Mouse (Mus musculus) MEL (cell line): ENCODE measurements around the gene 4931409K22Rik. TPM values are rescaled to one million over a fixed set of nuclear protein-coding genes. Genes with fewer than 3 reads are reported as not detected.

Experiments
- DNase-seq: peaks from one replicate; pipeline ENCODE4 v3.0.0; 2011; ENCODE audit warnings: low read depth, low spot score
- H3K27ac ChIP-seq: 2 replicates; pipeline ENCODE4 v1.5.1; 2012; ENCODE audit warnings: low read depth, mild to moderate bottlenecking, control low read depth, low read length, moderate library complexity; ENCODE audit not compliant: control insufficient read depth
- H3K27me3 ChIP-seq, 2 experiments: fragments of 150-350 bp in 1 of 2; sonication (generic) in 1 of 2; 2 replicates each; pipeline ENCODE4 v1.6.1; 2012; ENCODE audit warnings: low read length in 2 of 2, mild to moderate bottlenecking in 2 of 2, improper control_type of control experiment in 1 of 2, moderate library complexity in 1 of 2; ENCODE audit not compliant: insufficient read depth in 2 of 2, control insufficient read depth in 1 of 2
- H3K36me3 ChIP-seq, 2 experiments: 2 replicates each; pipeline ENCODE4 v1.6.1; 2012 to 2014; ENCODE audit warnings: low read length in 2 of 2, improper control_type of control experiment in 1 of 2, inconsistent platforms in 1 of 2, mild to moderate bottlenecking in 1 of 2; ENCODE audit not compliant: insufficient read depth in 2 of 2, control insufficient read depth in 1 of 2
- H3K4me1 ChIP-seq, 2 experiments: fragments of 150-350 bp in 1 of 2; sonication (generic) in 1 of 2; 2 replicates each; pipeline ENCODE4 v1.6.1; 2012; ENCODE audit warnings: low read length in 2 of 2, improper control_type of control experiment in 1 of 2, mild to moderate bottlenecking in 1 of 2; ENCODE audit not compliant: insufficient read depth in 2 of 2, control insufficient read depth in 1 of 2
- H3K4me3 ChIP-seq, 2 experiments: fragments of 150-350 bp in 1 of 2; sonication (generic) in 1 of 2; 2 replicates each; pipeline ENCODE4 v1.5.1; 2012; ENCODE audit warnings: low read depth in 2 of 2, low read length in 2 of 2, mild to moderate bottlenecking in 2 of 2, moderate library complexity in 2 of 2, control low read depth in 1 of 2, improper control_type of control experiment in 1 of 2; ENCODE audit not compliant: control insufficient read depth in 1 of 2, insufficient read depth in 1 of 2
- H3K79me2 ChIP-seq: 2 replicates; pipeline ENCODE4 v1.6.1; 2012; ENCODE audit warnings: mild to moderate bottlenecking, low read length, moderate library complexity; ENCODE audit not compliant: control insufficient read depth, poor library complexity, insufficient read depth
- H3K9ac ChIP-seq: 2 replicates; pipeline ENCODE4 v1.6.1; 2012; ENCODE audit warnings: low read depth, mild to moderate bottlenecking, control low read depth, low read length, moderate library complexity; ENCODE audit not compliant: control insufficient read depth, poor library complexity, severe bottlenecking
- H3K9me3 ChIP-seq: fragments of 150-350 bp; sonication (generic); replicated peaks from 2 replicates; pipeline ENCODE4 v1.6.1; 2012; ENCODE audit warnings: mild to moderate bottlenecking, low read length, improper control_type of control experiment, moderate library complexity; ENCODE audit not compliant: insufficient read depth
- BHLHE40 ChIP-seq: IDR thresholded peaks from 2 replicates; pipeline ENCODE4 v1.6.1; 2012; ENCODE audit warnings: low read depth, mild to moderate bottlenecking, inconsistent platforms, low read length, improper control_type of control experiment, borderline replicate concordance
- CHD1 ChIP-seq: IDR thresholded peaks from 2 replicates; pipeline ENCODE4 v1.6.1; 2012; ENCODE audit warnings: low read depth, mild to moderate bottlenecking, inconsistent platforms, low read length, improper control_type of control experiment
- CHD2 ChIP-seq: IDR thresholded peaks from 2 replicates; pipeline ENCODE4 v1.6.1; 2011; ENCODE audit warnings: low read length, improper control_type of control experiment
- EP300 ChIP-seq, 2 experiments: IDR thresholded peaks; 2 replicates each; pipeline ENCODE4 v1.6.1; 2011; ENCODE audit warnings: improper control_type of control experiment in 2 of 2, low read length in 2 of 2, low read depth in 1 of 2, mild to moderate bottlenecking in 1 of 2
- GABPA ChIP-seq: IDR thresholded peaks from 2 replicates; pipeline ENCODE4 v1.6.1; 2012; ENCODE audit warnings: low read depth, mild to moderate bottlenecking, inconsistent platforms, low read length, improper control_type of control experiment, moderate library complexity
- KAT2A ChIP-seq: conservative IDR thresholded peaks from 2 replicates; pipeline ENCODE4 v1.6.1; 2012; ENCODE audit warnings: low read depth, low read length, improper control_type of control experiment, inconsistent platforms
- MAFK ChIP-seq: IDR thresholded peaks from 2 replicates; pipeline ENCODE4 v1.6.1; 2011; ENCODE audit warnings: low read depth, mild to moderate bottlenecking, low read length, improper control_type of control experiment, borderline replicate concordance
- MAX ChIP-seq: IDR thresholded peaks from 2 replicates; pipeline ENCODE4 v1.6.1; 2011; ENCODE audit warnings: low read length, improper control_type of control experiment
- MAZ ChIP-seq: IDR thresholded peaks from 2 replicates; pipeline ENCODE4 v1.6.1; 2012; ENCODE audit warnings: low read depth, mild to moderate bottlenecking, inconsistent platforms, low read length, improper control_type of control experiment
- MXI1 ChIP-seq: IDR thresholded peaks from 2 replicates; pipeline ENCODE4 v1.6.1; 2011; ENCODE audit warnings: mild to moderate bottlenecking, low read depth, low read length, improper control_type of control experiment
- MYB ChIP-seq: IDR thresholded peaks from 2 replicates; pipeline ENCODE4 v1.6.1; 2011; ENCODE audit warnings: mild to moderate bottlenecking, low read depth, low read length, improper control_type of control experiment
- NRF1 ChIP-seq: IDR thresholded peaks from 2 replicates; pipeline ENCODE4 v1.6.1; 2014; ENCODE audit warnings: low read depth, mild to moderate bottlenecking, inconsistent platforms, low read length, improper control_type of control experiment, moderate library complexity; ENCODE audit not compliant: poor library complexity, insufficient read depth, severe bottlenecking
- POLR2A ChIP-seq, 2 experiments: IDR thresholded peaks; 2 replicates each; pipeline ENCODE4 v1.6.1; 2011 to 2012; ENCODE audit warnings: low read length in 2 of 2, mild to moderate bottlenecking in 2 of 2, control low read depth in 1 of 2, improper control_type of control experiment in 1 of 2, low read depth in 1 of 2, moderate library complexity in 1 of 2; ENCODE audit not compliant: control insufficient read depth in 1 of 2, insufficient read depth in 1 of 2, poor library complexity in 1 of 2
- POLR2AphosphoS5 ChIP-seq: IDR thresholded peaks from 2 replicates; pipeline ENCODE4 v1.6.1; 2012; ENCODE audit warnings: low read depth, borderline replicate concordance, mild to moderate bottlenecking, inconsistent platforms, low read length, moderate library complexity, mixed read lengths
- SIN3A ChIP-seq: IDR thresholded peaks from 2 replicates; pipeline ENCODE4 v1.6.1; 2012; ENCODE audit warnings: low read length, improper control_type of control experiment, inconsistent platforms
- TCF12 ChIP-seq: IDR thresholded peaks from 2 replicates; pipeline ENCODE4 v1.6.1; 2014; ENCODE audit warnings: low read depth, mild to moderate bottlenecking, inconsistent platforms, low read length, improper control_type of control experiment, moderate library complexity
- USF1 ChIP-seq: IDR thresholded peaks from 2 replicates; pipeline ENCODE4 v1.6.1; 2014; ENCODE audit warnings: low read depth, mild to moderate bottlenecking, inconsistent platforms, low read length, improper control_type of control experiment, moderate library complexity
- USF2 ChIP-seq, 2 experiments: IDR thresholded peaks; 2 replicates each; pipeline ENCODE4 v1.6.1; 2011 to 2012; ENCODE audit warnings: improper control_type of control experiment in 2 of 2, low read length in 2 of 2, borderline replicate concordance in 1 of 2, inconsistent platforms in 1 of 2, low read depth in 1 of 2, mild to moderate bottlenecking in 1 of 2; ENCODE audit not compliant: insufficient read depth in 1 of 2
- polyA plus RNA-seq, 2 experiments: library from polyadenylated mRNA; stranded (reverse) in 1 of 2; unstranded in 1 of 2; fragments of >175 nt in 1 of 2; fragments of >200 nt in 1 of 2; gene quantifications; 2 replicates each; pipeline versions ENCODE4 v1.2.1 to v1.2.4; 2012; ENCODE audit warnings: low replicate concordance in 2 of 2, low read depth in 1 of 2; ENCODE audit not compliant: insufficient read length in 2 of 2, insufficient read depth in 1 of 2, missing spikeins in 1 of 2
- total RNA-seq: library from RNA; depleted of rRNA; stranded (reverse); fragments of 300-350 nt; gene quantifications from 2 replicates; pipeline ENCODE4 v1.2.3, GENCODE M21; 2012

The 4931409K22Rik gene
- total and polyA plus RNA-seq, 3 experiments, result not detected

GRCm38 (mm10) chr5:24597221-24597728 lies 40.7 kb upstream of the 4931409K22Rik start (continued):
- peak; percentile 81; the same call in 1 of the 2 replicates for TF ChIP-seq MAZ
- TF ChIP-seq MXI1, result 0 out of 2 replicates have a peak, but pooled peaks have one; percentile 17
- 0 out of 2 replicates have a peak, but pooled peaks have one; percentile 44 for TF ChIP-seq SIN3A
- no peak for TF ChIP-seq USF1
- no peak; a peak in 1 of 4 replicates for TF ChIP-seq POLR2A (IDR thresholded peaks at IDR 0.05; ENCODE audit: control insufficient read depth in 1 of 2, insufficient read depth in 1 of 2, low read depth in 1 of 2, low read length in 2 of 2, poor library complexity in 1 of 2)
- TF ChIP-seq GABPA, result no peak
- TF ChIP-seq MAFK, result no peak
- no peak for TF ChIP-seq CHD2
- no peak for TF ChIP-seq POLR2AphosphoS5
- TF ChIP-seq MYB, result no peak
- no peak for TF ChIP-seq TCF12
- no peak for TF ChIP-seq EP300 (IDR thresholded peaks at IDR 0.05; ENCODE audit: low read depth in 1 of 2, low read length in 2 of 2)
- no peak for TF ChIP-seq CHD1
- TF ChIP-seq MAX, result no peak
- no peak for TF ChIP-seq NRF1
- no peak for TF ChIP-seq USF2 (IDR thresholded peaks at IDR 0.05; ENCODE audit: borderline replicate concordance in 1 of 2, insufficient read depth in 1 of 2, low read depth in 1 of 2, low read length in 2 of 2)

GRCm38 (mm10) chr5:24596519-24597171 lies 40.0 kb upstream of the 4931409K22Rik start:
- no peaks in the 10 kb centered on the region for H3K79me2 ChIP-seq
- no peak overlapping the region for H3K9ac ChIP-seq
- H3K36me3 ChIP-seq, result no peaks in the 10 kb centered on the region
- no peaks in the 10 kb centered on the region for H3K9me3 ChIP-seq
- no peak overlapping the region for H3K4me3 ChIP-seq
- TF ChIP-seq MAZ, result 0 out of 2 replicates have a peak, but pooled peaks have one; percentile 8
- TF ChIP-seq KAT2A, result no peak
- TF ChIP-seq USF2 (IDR thresholded peaks at IDR 0.05; ENCODE audit: borderline replicate concordance in 1 of 2, insufficient read depth in 1 of 2, low read depth in 1 of 2, low read length in 2 of 2), result no peak
- no peak for TF ChIP-seq BHLHE40
- TF ChIP-seq, all 39 proteins: peak for 1
- DNase-seq, result peak; percentile 29
- Histone ChIP-seq H3K4me1 (peaks cover 0 to 7% of the 10 kb centered on the region in 2 experiments; a peak in 1 of 4 replicates), H3K27ac (no peak overlapping the region), H3K27me3 (peaks cover 14 to 21% of the 10 kb centered on the region in 2 experiments)
